Mouse (Mus musculus): Measurements from ENCODE around the gene Ulk4.

The Ulk4 gene

DNA sequence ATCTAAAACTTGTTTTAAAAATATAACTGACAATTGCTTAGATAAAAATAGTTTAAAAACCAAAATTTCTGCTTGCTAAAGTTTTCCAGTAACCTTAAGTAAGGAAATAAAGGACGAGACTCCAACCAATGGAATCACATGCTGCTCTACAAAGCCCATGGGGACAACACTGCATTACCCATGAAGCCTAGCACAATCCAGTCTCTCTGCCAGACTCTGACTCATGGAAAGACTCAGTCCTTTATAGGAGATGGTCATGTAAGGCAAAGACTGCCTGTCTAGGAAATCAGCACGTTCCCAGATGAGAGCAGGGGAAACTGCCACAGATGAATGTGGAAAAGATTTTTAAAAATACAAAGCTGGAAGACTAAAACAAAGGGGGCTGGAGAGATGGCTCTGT lies 23.0 kb downstream of the Ulk4 start:
- WGBS, result 42% methylated on average over 2 of the region's 2 CpGs

DNA sequence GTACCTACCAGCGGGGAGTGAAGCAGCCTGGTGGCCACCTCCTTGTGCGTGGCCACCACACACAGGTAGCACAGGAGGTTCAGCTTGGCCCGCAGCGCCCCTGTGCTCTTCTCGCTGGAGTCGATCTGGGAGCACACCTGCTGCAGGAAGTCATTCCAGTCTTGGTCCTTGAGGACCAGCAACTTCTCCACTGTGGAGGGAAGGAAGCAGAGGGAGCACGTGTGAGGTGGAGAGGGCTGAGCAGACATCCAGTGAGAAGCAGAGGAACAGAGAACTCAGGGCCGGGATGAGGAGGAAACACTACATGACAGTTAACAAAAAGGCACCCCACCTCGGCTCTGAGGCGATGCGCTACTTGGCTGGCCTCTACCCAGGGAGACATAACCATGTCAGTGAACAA lies 26.1 kb downstream of the Ulk4 start:
- 91% methylated on average over 11 of the region's 11 CpGs for WGBS

DNA sequence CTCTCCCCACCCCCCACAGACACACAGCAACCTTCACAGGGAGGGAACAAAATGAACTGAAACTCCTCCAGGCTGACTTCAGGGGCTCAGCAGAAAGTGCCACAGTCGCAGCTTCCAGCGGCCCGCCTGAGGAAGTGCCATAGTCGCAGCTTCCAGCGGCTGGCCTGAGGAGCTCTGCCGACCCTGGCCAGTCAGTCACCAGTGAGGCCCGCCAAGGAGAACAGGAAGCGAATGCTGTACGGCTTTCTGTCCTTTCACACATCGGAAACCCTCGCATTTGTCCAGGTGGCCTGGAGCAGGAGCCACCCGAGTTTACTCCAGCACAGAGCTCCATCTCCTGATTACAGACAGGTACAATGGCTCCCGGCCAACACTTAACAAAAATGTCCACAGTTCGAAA lies 27.2 kb downstream of the Ulk4 start:
- 76% methylated on average over 14 of the region's 14 CpGs for WGBS

DNA sequence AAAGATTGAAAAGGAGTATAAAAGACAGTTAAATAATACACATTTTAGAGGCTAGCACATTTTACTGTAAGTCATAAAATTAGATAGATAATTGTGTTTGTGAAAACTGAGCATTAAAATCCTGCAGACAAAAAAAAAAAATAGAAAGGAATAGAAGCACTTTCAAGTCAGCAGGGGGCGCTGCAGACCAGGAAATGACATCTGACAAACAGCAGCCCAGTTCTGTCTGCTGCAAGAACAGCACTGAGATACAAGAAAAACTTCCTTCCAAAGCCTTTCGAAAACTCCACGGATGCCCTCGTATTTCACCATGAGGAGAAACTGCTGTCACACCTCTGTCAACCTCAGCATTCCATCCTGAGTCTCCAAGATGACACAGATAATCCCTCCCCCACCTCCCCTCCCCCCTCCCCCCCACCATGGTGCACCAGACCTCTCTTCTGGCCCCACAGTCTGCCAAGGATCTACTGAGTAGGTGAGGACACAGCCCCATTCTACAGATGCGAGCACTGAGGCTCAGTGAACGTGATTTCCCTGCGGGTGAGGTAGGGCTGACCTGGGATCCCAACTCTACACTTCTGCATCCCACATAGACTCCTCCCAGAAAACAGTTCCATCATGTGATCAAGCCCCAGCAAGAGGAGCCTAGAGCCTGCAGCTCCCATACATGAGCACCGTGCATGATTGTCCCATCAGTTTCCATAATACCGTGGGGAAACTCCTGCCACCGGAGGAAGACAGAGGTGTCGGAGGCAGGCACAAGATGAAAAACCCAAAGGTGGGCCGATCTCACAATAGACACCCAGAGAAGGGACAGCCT lies 28.8 kb downstream of the Ulk4 start:
- 61% methylated on average over 12 of the region's 12 CpGs for WGBS

DNA sequence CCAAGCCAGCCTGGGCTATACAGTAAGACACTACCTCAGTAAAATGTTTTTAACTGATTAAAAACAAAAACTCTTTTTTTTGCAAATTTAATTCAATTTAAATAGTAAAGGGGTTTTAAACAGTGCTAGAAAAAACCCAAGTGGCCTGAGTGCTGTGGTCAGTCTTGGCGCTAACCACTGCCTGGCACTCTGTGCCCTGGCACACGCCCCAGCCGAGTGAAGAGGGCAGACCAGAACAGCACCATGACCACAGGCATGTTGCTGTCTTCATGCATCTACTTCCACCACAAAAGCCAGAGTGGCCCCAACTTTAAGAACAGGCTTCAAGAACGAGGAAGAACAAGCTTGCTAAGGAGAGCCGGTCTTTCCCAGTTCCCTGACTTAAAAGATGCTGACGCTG lies 29.9 kb downstream of the Ulk4 start:
- 86% methylated on average over 6 of the region's 6 CpGs for WGBS

DNA sequence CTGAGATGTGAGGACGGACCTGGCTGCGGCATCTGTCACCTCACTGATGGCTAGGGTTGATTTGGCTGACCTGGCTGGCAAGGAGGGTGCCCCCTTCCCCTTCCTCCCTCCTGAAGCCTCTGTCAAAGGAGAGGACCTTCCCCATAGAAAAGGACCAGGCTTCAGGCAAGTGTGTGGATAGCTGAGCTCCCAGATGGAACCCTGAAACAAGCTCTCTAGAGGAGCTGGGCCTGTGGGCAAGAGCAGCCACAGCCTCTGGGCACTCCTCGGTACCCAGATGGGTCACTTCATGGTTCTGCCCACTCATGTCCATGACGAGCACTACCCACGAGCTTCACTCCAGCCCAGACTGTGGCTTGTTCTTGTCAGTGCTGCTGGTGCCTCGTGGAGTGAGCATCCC lies 34.7 kb downstream of the Ulk4 start:
- 82% methylated on average over 6 of the region's 6 CpGs for WGBS

DNA sequence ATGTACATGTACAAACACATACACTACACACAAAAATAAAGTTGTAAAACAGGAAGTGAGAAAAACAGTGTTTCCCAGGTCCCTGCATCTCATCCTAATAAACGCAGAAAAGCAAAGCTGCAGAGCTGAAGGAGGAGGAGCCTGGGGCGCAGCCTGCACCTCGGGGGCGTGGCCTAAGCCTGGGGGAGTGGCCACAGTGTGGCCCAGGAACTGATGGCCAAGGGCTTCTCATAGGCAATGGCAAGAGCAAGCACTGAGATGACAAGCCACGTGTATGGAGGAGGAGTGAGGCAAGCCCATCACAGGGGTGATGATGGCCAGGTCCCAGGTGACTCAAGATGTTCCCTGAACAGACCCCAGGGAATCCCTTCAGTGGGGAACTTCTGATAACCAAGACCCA lies 35.2 kb downstream of the Ulk4 start:
- 47% methylated on average over 5 of the region's 5 CpGs for WGBS

DNA sequence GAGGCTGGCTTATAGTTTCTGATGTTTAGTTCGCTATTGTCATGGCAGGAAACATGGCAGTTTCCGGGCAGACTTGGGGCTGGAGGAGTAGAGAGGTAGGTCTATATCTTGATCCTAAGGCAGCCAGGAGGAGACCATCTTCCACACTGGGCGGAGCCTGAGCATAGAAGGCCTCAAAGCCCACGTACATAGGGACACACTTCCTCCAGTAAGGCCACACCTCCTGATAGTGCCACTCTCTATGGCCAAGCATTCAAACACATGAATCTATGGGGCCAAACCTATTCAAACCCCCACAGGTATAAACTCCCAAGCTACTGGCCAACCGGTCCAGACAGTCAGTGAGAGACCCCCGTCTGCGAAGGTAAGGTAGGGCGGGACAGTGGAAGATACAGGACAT lies 35.6 kb downstream of the Ulk4 start:
- WGBS, result 90% methylated on average over 8 of the region's 8 CpGs

DNA sequence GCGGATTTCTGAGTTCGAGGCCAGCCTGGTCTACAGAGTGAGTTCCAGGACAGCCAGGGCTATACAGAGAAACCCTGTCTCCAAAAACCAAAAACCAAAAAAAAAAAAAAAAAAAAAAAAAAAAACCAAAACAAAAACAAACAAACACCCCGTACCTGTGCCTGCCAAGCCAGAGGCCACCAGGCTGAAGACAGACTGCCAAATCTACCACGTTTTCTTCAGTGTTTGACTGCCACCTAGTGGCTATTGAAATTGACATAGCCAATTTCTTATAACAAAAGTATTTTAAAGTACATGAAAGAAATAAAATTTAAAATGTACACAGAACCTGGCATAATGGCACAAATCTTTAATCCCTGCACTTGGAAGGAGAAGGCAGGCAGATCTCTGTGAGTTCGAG lies 36.8 kb downstream of the Ulk4 start:
- WGBS, result 45% methylated on average over 5 of the region's 5 CpGs

DNA sequence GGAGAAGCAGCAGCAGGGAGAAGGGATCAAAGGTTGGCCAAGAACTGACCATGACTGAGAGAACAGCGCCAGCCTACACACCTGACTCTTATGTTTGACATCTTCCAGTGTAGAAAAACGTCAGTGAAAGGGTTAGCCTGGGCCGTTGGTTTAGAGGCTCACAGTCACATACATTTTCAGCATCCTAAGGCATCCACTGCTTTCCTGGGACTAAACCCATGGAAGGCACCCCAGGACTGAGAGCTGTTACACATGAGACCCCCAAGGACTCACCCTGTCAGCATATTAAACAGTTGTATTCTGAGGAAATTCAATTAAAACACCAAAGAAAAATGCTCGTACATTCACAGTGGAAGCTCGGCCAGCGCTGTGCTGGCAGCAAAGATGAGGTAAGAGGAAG lies 37.4 kb downstream of the Ulk4 start:
- WGBS, result 82% methylated on average over 6 of the region's 6 CpGs

DNA sequence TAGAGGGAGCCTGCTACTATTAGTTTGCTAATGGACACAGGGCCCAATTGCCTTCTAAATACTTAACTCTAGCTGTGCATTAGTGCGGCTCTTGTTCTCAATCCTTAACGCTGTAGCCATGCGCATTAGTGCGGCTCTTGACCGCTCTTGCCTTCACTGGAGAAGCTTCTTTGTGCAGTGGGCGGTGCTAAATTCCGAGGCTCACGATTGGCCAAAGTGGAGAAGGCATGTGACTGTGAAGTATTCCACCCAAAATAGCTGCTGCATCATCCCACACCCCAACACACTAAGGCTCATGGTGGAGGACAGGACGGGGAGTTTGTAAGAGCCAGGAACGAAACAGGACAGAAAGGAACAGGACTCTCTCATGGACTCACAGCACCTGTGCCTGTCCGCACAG lies 58.4 kb downstream of the Ulk4 start:
- 82% methylated on average over 11 of the region's 11 CpGs for WGBS

DNA sequence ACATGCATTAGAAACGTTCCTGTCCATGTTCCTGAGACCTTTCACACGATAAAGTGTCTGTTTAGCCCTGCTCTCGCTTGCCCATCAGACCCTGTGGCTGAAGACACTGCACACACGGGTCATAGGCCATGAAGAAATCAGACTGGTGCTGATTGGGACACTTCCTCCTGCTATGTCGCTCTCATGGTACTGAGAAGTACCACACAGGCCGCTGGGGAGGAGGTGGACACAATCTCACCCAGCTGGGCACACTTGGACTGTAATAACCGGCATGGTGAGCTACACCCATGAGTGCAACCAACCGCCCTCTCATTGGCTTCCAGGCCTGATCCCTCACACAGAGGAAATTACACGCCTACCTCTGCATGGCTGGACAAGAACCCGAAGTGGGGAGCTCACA lies 58.8 kb downstream of the Ulk4 start:
- 92% methylated on average over 10 of the region's 10 CpGs for WGBS

DNA sequence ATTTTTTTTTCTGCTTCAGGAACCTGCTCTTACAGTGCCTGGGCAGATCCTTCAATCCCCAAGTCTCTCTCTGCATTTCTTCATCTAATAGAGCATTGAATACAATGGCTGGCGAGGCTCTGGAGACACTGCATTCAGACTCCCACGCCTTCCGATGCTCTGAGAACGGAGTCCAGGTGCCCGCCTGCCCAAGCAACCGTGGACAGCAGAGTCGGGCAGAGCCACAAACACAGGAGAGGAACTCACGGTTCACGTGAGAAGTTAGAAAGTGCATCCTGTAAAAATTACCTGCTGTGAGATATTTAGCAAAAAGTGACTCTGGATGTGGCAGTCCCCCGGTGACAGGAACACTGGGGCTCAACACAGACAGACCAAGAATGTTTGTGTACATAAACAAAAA lies 59.3 kb downstream of the Ulk4 start:
- 82% methylated on average over 10 of the region's 10 CpGs for WGBS

DNA sequence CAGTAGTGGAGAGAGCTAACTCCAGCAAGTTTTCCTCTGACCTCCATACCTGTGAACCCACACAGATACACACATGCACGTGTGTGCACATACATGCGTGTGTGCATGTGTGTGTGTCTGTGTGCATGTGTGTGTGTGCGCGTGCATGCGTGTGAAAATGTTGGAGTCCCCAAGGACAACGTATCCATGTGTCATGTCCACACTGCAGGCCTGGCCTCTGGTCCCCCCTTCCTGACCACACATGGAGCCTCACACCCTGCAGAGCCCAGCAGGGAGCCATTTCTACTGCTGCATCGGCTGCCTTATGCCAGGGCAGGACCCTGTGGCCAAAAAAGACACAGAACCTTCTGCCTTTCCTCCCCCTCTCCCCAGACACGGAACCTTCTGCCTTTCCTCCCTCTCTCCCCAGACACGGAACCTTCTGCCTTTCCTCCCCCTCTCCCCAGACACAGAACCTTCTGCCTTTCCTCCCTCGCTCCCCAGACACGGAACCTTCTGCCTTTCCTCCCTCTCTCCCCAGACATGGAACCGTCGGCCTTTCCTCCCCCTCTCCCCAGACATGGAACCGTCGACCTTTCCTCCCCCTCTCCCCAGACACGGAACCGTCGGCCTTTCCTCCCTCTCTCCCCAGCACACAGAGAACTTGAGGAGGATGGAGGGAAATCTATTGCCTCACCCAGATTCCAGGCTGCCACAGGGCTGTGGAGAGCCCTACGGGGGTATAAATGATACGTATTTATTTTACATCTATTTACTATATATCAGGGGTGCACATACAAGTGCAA lies 60.3 kb downstream of the Ulk4 start:
- 69% methylated on average over 20 of the region's 20 CpGs for WGBS

DNA sequence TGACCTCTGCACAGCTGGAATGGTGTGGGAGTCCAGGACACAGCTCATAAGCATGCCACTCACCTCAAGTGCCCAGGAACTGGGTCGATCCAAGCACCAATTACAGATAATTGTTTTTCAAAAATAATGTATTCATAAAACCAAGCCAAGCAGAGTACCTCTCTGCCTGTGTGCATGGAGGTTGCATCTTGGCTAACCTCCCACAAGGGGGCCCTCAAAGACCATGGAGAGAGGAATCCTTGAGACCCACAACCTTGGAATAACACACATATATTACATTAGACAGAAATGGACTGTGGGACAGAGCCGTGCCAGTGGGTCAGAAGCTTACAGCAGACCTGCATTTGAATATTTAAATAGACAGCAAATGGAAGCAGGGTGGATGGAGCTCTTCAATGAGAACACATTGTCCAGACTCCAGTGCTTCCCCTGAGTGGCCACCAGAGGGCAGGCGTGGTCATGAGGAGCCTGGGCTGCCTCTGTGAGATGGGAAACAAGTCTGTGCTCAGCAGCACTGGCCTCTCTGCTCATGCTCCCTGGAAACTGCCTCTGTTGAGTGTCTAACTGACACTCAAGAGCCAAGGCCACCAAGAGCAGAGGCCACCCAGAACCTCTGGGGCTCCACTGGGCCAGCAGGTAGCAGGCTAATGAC lies 61.5 kb downstream of the Ulk4 start:
- WGBS, result 38% methylated on average over 3 of the region's 3 CpGs

DNA sequence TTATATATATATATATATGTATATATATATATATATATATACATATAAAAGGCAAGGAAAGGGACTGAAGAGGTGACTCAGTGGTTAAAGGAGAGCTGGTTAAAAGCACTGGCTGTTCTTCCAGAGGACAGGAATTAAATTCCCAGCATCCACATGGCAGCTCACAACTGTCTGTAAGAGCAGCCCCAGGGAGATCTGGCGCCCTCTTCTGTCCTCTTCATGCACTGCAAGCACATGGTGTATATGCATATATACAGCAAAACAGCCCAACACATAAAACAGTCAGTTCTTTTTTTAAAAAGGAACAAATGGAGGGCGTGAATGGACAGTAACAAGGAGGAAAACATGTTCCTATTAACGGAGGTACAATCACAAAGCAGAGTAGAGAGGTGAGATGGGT lies 64.7 kb downstream of the Ulk4 start:
- 71% methylated on average over 3 of the region's 3 CpGs for WGBS

DNA sequence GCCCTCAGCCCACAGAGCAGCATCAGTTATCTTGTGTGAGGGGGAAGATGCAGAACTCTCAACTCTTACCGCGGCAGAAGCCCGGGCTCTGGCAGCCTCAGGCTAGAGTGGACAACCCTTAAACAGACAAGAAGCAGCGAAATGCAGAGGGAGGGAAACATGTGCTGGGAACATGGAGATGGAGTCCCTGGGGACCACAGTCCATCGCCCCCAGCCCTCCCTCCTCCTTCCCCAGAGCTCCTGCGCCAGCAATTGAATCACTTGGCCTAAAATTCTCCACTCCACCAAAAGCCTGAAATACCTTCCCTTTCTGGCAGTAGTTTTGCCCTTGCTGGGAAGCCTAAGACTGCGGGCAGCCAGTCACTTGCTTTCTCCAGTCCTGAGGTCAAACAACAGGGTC lies 72.0 kb downstream of the Ulk4 start:
- 78% methylated on average over 7 of the region's 7 CpGs for WGBS

DNA sequence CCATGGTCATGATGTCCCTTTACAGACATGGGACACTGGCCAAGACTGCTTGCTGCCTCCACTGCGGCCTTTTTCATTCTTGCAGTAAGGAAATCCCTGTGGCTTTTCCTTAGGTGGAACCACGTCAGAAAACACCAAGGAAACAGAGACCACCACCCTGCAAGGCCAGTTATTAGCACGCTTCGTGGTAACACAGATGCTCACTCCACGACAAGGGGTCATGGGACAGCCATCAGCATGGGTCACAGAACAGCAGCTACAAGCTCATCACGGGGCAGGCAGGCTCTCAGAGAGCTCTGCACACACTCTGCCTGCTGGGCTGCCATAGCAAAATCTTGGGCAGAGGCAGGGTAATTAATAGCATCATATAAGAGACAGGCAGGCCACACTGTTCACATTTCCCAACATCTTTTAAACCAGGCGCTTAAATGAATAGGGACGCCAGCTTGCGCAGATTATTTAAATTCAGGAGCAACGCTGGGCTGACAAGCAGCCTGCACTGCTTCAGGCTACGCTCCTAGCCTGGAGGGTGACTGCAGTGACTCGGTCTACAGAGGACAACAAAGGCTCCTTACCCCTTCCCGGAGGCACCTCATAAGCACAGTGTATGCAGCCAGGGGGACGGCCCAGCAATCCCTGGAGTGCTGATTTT lies 72.7 kb downstream of the Ulk4 start:
- WGBS, result 84% methylated on average over 14 of the region's 14 CpGs

DNA sequence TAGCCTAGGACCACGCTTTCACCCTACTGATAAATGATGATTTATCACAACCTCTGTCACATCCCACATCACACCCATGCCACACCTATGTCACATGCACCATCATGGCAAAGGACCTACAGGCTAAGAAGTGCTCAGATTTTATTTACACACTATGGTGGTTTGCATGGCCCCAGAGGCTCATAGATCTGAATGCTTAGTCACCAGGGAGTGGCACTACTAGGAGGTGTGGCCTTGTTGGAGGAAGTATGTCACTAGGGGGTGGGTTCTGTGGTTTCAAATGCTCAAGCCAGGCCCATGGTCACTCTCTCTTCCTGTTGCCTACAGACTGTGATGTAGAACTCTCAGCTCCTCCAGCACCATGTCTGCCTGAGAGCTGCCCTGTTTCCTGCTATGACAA lies 73.3 kb downstream of the Ulk4 start:
- 97% methylated on average over 1 of the region's 1 CpGs for WGBS

DNA sequence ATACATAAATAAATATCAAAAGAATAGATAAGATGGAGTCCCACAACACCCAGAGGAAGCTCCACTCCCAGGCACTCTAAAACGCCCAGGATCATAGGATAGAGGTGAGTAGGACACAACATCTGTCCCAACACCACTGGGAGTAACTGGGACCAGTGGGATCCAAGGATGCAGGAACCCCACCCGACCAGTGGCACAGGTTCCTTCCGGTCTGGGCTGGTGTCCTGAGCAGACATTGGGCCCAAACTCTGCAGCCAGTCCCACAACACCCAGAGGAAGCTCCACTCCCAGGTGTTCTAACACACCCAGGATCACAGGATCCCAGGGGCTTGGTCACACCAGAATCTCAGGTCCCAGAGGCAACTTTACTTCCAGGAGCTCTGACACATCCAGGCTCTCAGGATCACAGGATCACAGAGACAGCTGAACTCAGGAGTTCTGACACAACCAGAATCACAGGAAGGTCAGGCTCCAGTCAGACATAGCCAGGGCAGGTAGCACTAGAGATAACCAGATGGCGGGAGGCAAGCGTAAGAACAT lies 77.8 kb downstream of the Ulk4 start:
- WGBS, result 92% methylated on average over 5 of the region's 5 CpGs

DNA sequence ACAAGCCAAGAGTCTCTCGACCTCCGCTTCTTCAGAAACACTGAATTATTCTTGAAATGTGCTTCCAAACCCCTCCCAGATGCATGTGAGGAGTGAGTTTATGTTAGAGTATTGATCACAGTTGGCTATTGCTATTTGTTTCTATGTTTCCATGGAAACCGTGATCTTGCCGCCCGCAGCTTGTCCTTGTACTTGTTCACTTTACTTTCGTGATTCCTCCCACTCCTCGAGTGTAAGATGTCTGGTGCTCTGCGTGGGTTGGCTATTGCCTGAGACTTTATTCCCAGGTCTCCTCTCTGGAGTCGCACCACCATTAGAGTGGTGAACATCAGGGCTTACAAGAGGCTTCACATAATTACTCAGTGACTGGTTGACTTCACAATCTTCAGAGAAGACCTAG lies 80.5 kb downstream of the Ulk4 start:
- 61% methylated on average over 9 of the region's 9 CpGs for WGBS

DNA sequence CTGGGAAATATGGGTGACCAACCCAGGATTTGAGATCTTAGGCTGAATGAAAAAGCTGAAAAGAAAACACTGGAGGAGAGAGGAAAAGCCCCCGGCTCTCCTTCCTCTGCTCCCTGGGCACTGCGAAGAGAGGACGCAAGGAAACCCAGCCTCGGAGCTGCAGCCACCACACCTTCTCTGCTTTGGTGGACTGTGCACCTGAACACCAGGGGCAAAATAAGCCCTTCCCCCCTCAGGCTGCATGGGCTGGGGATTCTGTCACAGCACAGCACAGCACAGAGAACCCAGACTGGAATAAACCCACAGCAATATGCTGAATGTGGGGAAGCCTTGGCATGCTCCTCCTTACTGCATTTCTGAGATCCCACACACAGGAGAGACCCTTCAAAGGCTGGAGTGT lies 81.9 kb downstream of the Ulk4 start:
- 94% methylated on average over 4 of the region's 4 CpGs for WGBS

Data from cerebral cortex, adult 2 months (tissue).